In the genomic region with DNA sequence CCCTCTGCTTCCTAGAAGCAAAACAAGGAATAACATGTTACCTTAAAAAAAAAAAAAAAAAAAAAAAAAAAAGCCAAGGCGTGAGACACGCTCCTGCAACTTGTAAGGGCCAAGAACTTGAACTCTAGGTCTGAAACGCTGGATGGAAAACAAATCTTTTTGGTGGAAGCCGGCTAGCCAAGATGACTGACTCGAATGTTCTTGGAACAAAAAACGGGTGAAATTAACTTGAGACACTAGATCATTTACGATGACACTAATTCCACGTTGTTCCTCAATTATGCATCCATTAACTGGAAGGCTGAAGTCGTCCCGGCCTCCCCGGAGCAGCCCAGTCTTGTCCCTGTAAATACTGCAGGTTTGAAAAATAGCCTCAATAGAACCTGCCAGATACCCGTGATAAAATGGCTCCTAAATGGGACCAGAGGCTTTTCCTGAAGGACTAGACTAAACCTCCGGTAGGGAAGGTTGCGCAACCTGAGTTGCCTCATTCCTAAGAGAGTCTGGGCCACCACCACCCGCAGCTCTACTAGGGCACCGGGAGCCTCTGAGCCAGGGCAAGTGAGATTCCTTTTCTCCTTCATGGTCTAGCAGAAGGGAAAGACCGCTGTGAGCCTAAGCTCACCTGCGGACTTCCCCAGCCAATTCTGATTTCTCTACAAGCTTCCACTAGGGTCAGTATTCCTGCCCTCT, we compare ENCODE assay signal across 9 mouse cellular contexts. TPM values are rescaled to one million over a fixed set of nuclear protein-coding genes. Genes with fewer than 3 reads are reported as not detected.
A peak's percentile ranks its signal among the peaks of the same experiment; 100 is the strongest.
DNase-seq lines count a peak whose midpoint lies in the region; ATAC-seq and TF ChIP-seq lines count a peak whose summit lies in the region.
"Had no signal": no experiment of that assay in that cellular context is flagged by ENCODE, and none has a peak within 500 bp of the region (broad histone marks: within the 10 kb centered on the region; RNA-seq: fewer than 3 reads in every experiment).

No protein-coding gene starts in this region.

- no peak for TF ChIP-seq POLR2A in ES-Bruce4 (IDR thresholded peaks at IDR 0.05; ENCODE audit: insufficient read depth, low read length)

- peaks cover 17% of the 10 kb centered on the region for H3K4me1 ChIP-seq in forebrain, embryonic 13.5 days
- peaks cover 10% of the 10 kb centered on the region; the same call in 1 of the 2 replicates for H3K4me1 ChIP-seq in forebrain, embryonic 11.5 days (replicated peaks; ENCODE audit: control insufficient read depth, insufficient read depth, low read length)
- no peaks in the 10 kb centered on the region for H3K4me1 ChIP-seq in ES-Bruce4 (ENCODE audit: control insufficient read depth, insufficient read depth, low read length)
- peaks cover 5 to 19% of the 10 kb centered on the region in 2 experiments; a peak in 3 of 4 replicates for H3K4me1 ChIP-seq in heart, embryonic 14.5 days (ENCODE audit: control insufficient read depth in 2 of 2, insufficient read depth in 2 of 2, low read length in 2 of 2)
- peaks cover 11% of the 10 kb centered on the region for H3K4me1 ChIP-seq in lung, embryonic 16.5 days (replicated peaks; ENCODE audit: control insufficient read depth, insufficient read depth, low read length)

- no peak for TF ChIP-seq CTCF in ES-Bruce4 (IDR thresholded peaks at IDR 0.05; ENCODE audit: low read depth, low read length)

- DNase-seq in forebrain, embryonic 11.5 days (ENCODE audit: low spot score) = no peak
- DNase-seq in ovary, postnatal 10 days (ENCODE audit: low spot score) = no peak
- no peak for DNase-seq in testis, postnatal 14 days (ENCODE audit: low spot score)
- no peak for DNase-seq in layer of hippocampus, adult 11-12 months (ENCODE audit: low spot score)
- DNase-seq: cerebellum, adult 9-10 months had no signal

- no peaks in the 10 kb centered on the region for H3K9me3 ChIP-seq in forebrain, embryonic 13.5 days (replicated peaks)
- H3K9me3 ChIP-seq in forebrain, embryonic 11.5 days (ENCODE audit: control insufficient read depth, low read length) = no peaks in the 10 kb centered on the region
- H3K9me3 ChIP-seq in ES-Bruce4 (replicated peaks; ENCODE audit: control insufficient read depth, insufficient read depth, low read length, poor library complexity, severe bottlenecking) = no peaks in the 10 kb centered on the region
- no peaks in the 10 kb centered on the region for H3K9me3 ChIP-seq in heart, embryonic 14.5 days (ENCODE audit: control insufficient read depth, low read length)
- H3K9me3 ChIP-seq in lung, embryonic 16.5 days (ENCODE audit: control insufficient read depth, low read length) = no peaks in the 10 kb centered on the region

- WGBS in forebrain, embryonic 13.5 days = 4% methylated on average over 18 of the region's 18 CpGs
- 2% methylated on average over 18 of the region's 18 CpGs for WGBS in forebrain, embryonic 11.5 days
- 5% methylated on average over 18 of the region's 18 CpGs for WGBS in heart, embryonic 14.5 days
- WGBS in lung, embryonic 16.5 days = 4% methylated on average over 18 of the region's 18 CpGs

- TF ChIP-seq EP300 in ES-Bruce4 (IDR thresholded peaks at IDR 0.05; ENCODE audit: insufficient read depth, low read depth, low read length) = no peak

- H3K4me3 ChIP-seq in forebrain, embryonic 13.5 days = no peak overlapping the region
- no peak overlapping the region for H3K4me3 ChIP-seq in forebrain, embryonic 11.5 days (ENCODE audit: low read depth, low read length)
- H3K4me3 ChIP-seq in ES-Bruce4 (ENCODE audit: low read depth, low read length) = peak overlapping the region; percentile 62
- H3K4me3 ChIP-seq in heart, embryonic 14.5 days (ENCODE audit: control insufficient read depth in 1 of 2, insufficient read depth in 1 of 2, low read depth in 1 of 2, low read length in 2 of 2) = peak overlapping the region; percentile 49 to 63
- H3K4me3 ChIP-seq in lung, embryonic 16.5 days (ENCODE audit: low read length) = peak overlapping the region; percentile 59

- peak overlapping the region; percentile 71; the same call in 1 of the 2 replicates for H3K4me2 ChIP-seq in forebrain, embryonic 13.5 days
- no peak overlapping the region for H3K4me2 ChIP-seq in forebrain, embryonic 11.5 days (ENCODE audit: low read depth, low read length, severe bottlenecking)
- peak overlapping the region; percentile 90 for H3K4me2 ChIP-seq in heart, embryonic 14.5 days (ENCODE audit: low read length)
- peak overlapping the region; percentile 92 for H3K4me2 ChIP-seq in lung, embryonic 16.5 days (ENCODE audit: low read depth, low read length)

- no peak overlapping the region for H3K9ac ChIP-seq in forebrain, embryonic 13.5 days
- no peak overlapping the region for H3K9ac ChIP-seq in forebrain, embryonic 11.5 days (ENCODE audit: low read length)
- peak overlapping the region; percentile 21 for H3K9ac ChIP-seq in ES-Bruce4 (ENCODE audit: low read depth, poor library complexity, severe bottlenecking)
- no peak overlapping the region for H3K9ac ChIP-seq in heart, embryonic 14.5 days (ENCODE audit: low read length)
- peak overlapping the region; percentile 68 for H3K9ac ChIP-seq in lung, embryonic 16.5 days (ENCODE audit: low read length)

- H3K27ac ChIP-seq in forebrain, embryonic 13.5 days = no peak overlapping the region
- no peak overlapping the region for H3K27ac ChIP-seq in forebrain, embryonic 11.5 days (ENCODE audit: low read depth, low read length)
- H3K27ac ChIP-seq in ES-Bruce4 (ENCODE audit: insufficient read depth, low read length) = no peak overlapping the region
- no peak overlapping the region for H3K27ac ChIP-seq in heart, embryonic 14.5 days (replicated peaks in 1 of 2; ENCODE audit: control insufficient read depth in 1 of 2, insufficient read depth in 1 of 2, low read depth in 2 of 2, low read length in 2 of 2)
- no peak overlapping the region for H3K27ac ChIP-seq in lung, embryonic 16.5 days (ENCODE audit: low read length)

- no peaks in the 10 kb centered on the region for H3K36me3 ChIP-seq in forebrain, embryonic 13.5 days (ENCODE audit: poor library complexity, severe bottlenecking)
- no peaks in the 10 kb centered on the region for H3K36me3 ChIP-seq in forebrain, embryonic 11.5 days (ENCODE audit: control insufficient read depth, insufficient read depth, low read length)
- no peaks in the 10 kb centered on the region for H3K36me3 ChIP-seq in ES-Bruce4 (ENCODE audit: control insufficient read depth, insufficient read depth, low read length, poor library complexity, severe bottlenecking)
- H3K36me3 ChIP-seq in heart, embryonic 14.5 days (ENCODE audit: control insufficient read depth, insufficient read depth, low read length) = no peaks in the 10 kb centered on the region
- no peaks in the 10 kb centered on the region for H3K36me3 ChIP-seq in lung, embryonic 16.5 days (ENCODE audit: control insufficient read depth, insufficient read depth, low read length)

- H3K27me3 ChIP-seq in forebrain, embryonic 13.5 days = peaks cover 91% of the 10 kb centered on the region
- H3K27me3 ChIP-seq in forebrain, embryonic 11.5 days (ENCODE audit: control insufficient read depth, insufficient read depth, low read length) = peaks cover 59% of the 10 kb centered on the region
- H3K27me3 ChIP-seq in ES-Bruce4 (ENCODE audit: control insufficient read depth, insufficient read depth, low read length, poor library complexity, severe bottlenecking) = peaks cover 34% of the 10 kb centered on the region
- peaks cover 64% of the 10 kb centered on the region for H3K27me3 ChIP-seq in heart, embryonic 14.5 days (ENCODE audit: control insufficient read depth, insufficient read depth, low read length)
- H3K27me3 ChIP-seq in lung, embryonic 16.5 days (ENCODE audit: control insufficient read depth, insufficient read depth, low read depth, low read length) = peaks cover 58% of the 10 kb centered on the region

- no peak for ATAC-seq in forebrain, embryonic 13.5 days
- no peak for ATAC-seq in forebrain, embryonic 11.5 days (replicated peaks; ENCODE audit: low FRiP score)
- no peak for ATAC-seq in heart, embryonic 14.5 days (ENCODE audit: insufficient number of reproducible peaks, insufficient read depth, low FRiP score, low read depth)
- ATAC-seq in lung, embryonic 16.5 days (ENCODE audit: low read depth) = no peak

RNA-seq across cellular contexts. Expression of a gene that starts 1.0 kb away (rescaled TPM):
- 7.2 and 8.5 TPM in 2 replicates for polyA plus RNA-seq in forebrain, embryonic 13.5 days (2015; fragmentation: Nextera tagmentation; extraction: Ambion mirVana)
- polyA plus RNA-seq in forebrain, embryonic 11.5 days (2014; fragmentation: Nextera tagmentation; extraction: Ambion mirVana) = 10.1 and 11.9 TPM in 2 replicates
- polyA plus RNA-seq in ES-Bruce4 (2011; ENCODE audit: insufficient read depth, insufficient read length, low read depth, missing spikeins) = 23.4 and 25.8 TPM in 2 replicates
- polyA plus RNA-seq in heart, embryonic 14.5 days (2014; fragmentation: Nextera tagmentation; extraction: Ambion mirVana) = 28.9 and 29.5 TPM in 2 replicates
- 15.6 and 16.7 TPM in 2 replicates for polyA plus RNA-seq in lung, embryonic 16.5 days (2015; fragmentation: Nextera tagmentation; extraction: Ambion mirVana)

Comparison
In these comparisons a context has a peak if more than half of its experiments do, and no peak if none do; other contexts are left out.
1. H3K4me3 ChIP-seq: peak in ES-Bruce4 (single experiment), heart, embryonic 14.5 days (2 of 2) and lung, embryonic 16.5 days (single experiment); none in forebrain, embryonic 13.5 days (single experiment) and forebrain, embryonic 11.5 days (single experiment).
2. H3K9ac ChIP-seq: peak in ES-Bruce4 (single experiment) and lung, embryonic 16.5 days (single experiment); none in forebrain, embryonic 13.5 days (single experiment), forebrain, embryonic 11.5 days (single experiment) and heart, embryonic 14.5 days (single experiment).